Mouse (Mus musculus): ENCODE results near the gene Rsph9. TPM values are rescaled to one million over a fixed set of nuclear protein-coding genes. Genes with fewer than 3 reads are reported as not detected.
A peak's percentile ranks its signal among the peaks of the same experiment; 100 is the strongest.

The Rsph9 gene
- under 1 TPM; 0.57 to 0.97 (median 0.84) TPM for total RNA-seq (2022)

DNA sequence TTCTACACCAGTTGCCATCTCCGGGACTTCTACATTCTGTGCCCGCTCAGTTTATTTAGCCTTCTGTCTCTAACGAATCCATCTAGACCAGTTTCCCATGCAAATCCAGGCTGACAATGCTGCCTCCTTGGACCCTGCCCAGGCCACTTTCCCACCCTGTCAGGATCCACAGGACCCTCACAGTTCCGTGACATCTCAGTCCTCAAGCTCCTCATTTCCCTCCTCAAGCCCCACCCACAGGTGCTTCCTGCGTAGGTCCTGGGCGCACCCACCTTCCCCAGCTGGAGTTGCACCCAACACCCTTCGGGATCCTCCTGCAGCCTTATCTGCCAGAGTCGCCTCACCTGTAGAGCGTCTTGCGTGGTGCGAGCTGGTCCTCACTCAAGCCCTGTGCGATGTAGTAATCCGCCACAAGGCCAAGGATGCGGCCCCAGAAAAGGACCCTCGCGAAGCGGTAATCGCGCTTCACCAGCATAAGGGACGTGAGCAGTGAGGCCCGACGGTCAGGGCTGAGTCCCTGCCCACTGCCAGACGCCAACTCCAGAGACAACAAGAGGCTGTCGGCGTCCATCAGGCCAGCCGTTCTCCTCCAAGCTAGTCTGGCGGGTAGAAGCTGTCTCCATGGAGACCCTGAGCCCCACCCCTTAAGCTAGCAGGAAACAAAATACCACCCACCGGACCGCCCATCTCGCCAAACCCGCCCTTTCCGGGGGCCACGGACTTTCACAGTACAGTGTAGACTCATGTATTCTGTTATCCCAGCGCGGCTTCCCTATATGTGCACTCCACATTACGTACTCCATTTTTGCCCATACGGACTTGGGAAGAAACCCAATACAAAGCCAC, at the start of gene Rsph9:
Gene Rsph9, minus strand, starts transcription at position 639 of the 846 bp plus-strand sequence.
- DNase-seq (ENCODE audit: low spot score): peak; percentile 88

DNA sequence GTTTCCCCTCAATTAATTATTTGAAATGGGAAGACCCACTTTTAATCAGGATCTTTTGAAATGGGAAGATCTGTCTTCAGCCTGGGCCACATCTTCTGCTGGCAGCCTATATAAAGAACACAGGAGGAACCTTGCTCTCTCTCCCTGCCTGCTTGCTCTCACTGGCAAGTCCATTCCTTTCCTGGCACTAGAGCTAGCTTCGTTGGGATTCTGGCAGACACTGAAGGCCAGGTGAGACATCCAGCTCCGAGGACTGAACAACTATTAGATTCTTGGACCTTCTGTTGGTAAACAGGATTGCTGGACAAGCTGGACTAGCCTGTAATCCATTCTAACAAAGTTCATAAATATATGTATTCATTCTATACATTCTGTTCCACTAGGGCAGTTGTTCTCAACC, 44.8 kb upstream of the Rsph9 start:
- no peak for DNase-seq (ENCODE audit: low spot score)

DNA sequence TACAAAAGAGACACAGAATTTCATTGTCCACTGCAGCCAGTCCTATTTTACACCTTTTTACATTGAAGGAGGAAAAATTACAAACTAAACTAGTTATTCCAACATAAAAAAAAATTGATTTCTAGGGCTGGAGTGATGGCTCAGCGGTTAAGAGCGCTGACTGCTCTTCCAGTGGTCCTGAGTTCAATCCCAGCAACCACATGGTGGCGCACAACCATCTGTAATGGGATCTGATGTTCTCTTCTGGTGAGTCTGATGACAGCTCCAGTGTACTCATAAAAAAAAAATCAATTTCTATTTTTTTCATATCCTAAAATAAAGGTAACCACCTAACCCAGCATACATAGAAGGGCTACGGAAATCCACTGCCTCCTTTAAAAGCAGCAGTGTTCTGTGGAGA, 38.3 kb upstream of the Rsph9 start:
- DNase-seq (ENCODE audit: low spot score): no peak

DNA sequence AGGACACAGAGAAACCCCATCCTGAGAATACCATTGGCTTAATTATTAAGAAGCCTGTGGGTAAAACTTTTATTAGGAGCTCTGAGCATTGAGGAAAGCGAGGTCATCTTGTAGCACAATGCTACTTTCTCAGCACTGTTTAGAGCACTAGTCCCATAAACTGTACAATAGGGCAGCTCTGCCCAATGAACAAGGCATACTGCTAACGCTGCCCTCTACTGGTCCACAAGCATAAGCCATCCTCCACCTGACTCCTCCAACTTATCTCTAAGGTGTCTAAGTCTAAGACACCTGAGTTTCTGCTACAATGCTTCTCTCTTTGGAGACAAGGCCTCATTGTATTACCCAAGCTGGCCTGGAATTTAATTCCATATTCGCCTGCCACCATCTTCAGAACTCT, 26.5 kb upstream of the Rsph9 start:
- DNase-seq (ENCODE audit: low spot score): no peak

DNA sequence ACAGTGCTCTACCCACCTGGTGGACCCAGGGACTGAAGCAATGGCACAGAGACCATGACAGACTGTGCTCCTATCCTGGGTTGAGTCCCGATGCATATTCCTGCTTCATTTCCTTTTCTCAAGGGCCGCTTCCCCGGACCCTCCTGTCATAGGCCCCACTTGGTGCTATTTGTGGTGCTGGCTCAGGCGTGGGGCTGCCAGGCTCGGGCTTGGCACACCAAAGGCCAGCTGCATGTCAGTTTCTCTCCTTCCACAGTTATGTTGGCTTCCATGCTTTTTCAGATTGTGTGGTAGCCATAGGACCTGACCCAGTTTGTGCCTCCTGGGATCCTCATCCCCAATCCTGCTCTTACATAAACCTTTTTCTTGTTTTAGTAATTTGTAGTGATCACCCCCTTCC, 24.8 kb upstream of the Rsph9 start:
- no peak for DNase-seq (ENCODE audit: low spot score)

DNA sequence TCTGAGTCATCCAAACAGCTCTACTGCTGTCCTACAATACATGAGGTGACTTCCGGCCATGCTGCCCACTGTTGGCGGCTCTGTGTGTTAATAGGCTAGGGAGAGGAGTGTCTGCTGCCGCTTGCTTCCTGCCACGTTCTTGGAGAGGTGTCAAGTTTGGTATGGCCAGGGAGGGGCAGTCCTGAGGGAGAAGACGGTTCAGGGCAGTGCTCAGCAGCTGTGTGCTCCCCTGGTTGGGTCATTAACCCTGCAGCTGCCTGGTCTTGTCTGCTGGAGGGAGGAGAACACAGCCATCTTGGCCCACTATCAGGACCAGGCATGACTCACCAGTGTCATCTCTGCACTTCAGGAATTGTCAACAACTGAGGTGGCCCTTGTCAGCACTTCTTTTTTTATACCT, 24.3 kb upstream of the Rsph9 start:
- DNase-seq (ENCODE audit: low spot score): no peak

DNA sequence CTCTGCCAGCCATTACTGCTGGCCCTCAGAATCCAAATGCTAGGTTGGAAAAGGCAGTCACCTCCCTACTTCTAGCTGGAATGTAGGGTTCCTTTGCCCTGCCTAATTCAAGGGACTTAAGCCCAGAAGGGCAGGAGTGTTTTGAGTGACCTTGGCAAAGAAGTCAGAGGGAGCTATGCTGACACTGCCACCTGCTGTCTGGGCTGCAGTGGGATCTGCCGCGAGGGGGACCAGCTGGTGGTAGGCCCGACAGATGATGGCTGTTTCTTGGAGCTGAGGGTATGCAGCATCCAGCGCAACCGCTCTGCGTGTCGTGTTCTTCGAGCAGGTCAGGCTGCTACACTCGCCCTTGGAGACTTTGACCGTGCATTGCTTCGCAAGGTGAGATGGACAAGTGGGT, 23.0 kb upstream of the Rsph9 start:
- no peak for DNase-seq (ENCODE audit: low spot score)

DNA sequence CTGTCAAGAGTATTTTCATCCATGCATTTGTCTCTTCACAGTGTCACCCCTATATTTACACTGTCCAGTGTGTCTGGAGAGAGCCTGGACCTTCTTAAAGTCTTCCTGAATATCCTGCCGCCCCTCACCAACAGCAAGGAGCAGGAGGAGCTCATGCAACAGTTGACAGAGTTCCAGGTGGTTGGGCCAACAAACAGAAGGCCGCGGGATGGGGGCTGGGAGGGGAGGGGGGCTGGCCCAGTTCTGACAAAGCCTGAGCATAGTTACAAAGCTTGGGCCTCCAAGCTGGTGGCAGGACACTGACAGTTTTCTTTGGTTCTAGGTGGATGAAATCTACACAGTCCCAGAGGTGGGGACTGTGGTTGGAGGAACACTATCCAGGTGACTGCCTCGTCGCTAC, 22.3 kb upstream of the Rsph9 start:
- no peak for DNase-seq (ENCODE audit: low spot score)

DNA sequence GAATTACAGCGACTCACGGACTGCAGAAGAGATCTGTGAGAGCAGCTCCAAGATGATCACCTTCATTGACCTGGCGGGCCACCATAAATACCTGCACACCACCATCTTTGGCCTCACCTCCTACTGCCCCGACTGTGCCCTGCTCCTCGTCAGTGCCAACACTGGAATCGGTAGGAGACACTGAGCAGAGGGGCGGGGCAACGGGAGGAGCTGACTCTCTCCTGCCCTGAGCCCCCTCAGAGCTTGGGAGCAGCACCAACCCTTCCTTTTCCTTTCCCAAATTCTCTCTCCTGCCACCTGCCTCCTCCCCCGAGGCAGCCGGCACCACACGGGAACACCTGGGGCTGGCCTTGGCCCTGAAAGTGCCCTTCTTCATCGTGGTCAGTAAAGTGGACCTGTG, 21.4 kb upstream of the Rsph9 start:
- no peak for DNase-seq (ENCODE audit: low spot score)

DNA sequence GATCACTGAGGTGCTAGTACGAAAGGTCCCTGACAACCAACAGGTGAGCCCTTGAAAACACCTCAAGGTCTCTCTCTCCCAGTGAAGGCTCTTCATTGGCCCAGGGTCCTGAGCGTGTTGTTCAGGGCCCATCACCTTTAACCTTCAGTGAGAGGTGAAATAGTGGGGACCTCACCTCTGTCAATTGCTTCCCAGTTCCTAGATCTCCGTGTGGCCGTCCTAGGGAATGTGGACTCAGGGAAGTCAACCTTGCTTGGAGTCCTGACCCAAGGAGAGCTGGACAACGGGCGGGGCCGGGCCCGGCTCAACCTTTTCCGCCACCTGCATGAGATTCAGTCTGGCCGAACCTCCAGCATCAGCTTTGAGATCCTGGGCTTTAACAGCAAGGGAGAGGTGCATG, 20.8 kb upstream of the Rsph9 start:
- DNase-seq (ENCODE audit: low spot score): no peak

DNA sequence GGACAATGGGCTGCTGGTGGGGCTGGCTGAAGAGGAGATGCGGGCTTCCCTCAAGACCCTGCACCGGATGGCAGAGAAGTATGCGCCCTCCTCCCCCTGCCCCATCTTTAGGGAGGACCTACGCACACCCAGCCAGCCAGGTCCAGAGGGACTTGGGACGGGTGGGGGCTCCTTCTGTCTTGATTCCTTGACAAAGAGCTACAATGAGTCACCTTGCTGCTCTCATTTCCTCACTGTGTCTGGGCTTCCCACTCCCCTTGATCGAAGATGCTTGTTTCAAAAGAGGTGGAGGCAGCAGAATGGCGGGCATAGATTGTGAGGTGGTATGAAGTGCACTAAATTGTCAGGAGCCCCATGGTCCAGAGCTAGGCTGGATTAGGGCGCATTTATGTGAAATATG, 20.3 kb upstream of the Rsph9 start:
- no peak for DNase-seq (ENCODE audit: low spot score)

DNA sequence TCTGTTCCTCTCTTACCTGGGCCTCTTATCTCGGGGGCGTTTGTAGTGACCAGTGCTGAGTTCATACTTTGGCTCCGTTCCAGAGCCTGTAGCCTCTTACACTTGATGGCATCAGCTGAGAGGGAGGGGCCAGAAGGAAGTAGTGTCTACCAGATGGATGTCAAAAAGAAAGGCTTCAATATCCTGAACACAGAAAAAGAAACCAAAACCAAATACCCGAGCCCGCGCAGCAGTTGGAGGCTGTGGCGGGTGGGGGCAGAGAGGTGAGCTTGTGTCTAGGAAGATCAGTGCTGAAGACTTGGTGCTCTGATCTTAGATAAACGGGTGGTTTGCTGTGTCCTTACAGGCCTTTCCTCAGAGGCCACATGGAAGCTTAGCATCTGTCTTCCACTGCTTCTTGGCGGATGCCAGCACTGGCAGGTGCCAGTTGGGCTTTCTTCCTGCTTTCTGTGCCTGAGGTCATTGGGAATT, 19.0 kb upstream of the Rsph9 start:
- DNase-seq (ENCODE audit: low spot score): peak; percentile 28

DNA sequence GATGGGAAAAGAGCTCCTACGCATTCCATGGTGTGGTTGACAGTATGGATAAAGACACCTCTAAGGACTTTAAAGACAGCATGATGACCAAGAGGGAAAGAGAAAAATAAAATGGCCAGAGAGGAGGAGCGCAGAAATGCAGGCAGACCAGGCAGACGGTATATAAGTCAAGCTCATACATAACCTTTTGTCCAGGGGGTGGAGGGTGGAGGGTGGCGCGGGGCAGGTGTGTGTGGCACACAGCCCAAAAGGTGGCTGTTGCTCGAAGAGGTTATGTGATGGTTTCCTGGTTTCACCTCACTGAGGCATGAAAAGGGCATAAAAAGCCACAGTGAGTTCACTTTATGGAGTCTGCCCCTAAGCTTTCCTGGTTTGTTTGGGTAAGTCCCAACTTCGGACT, 18.5 kb upstream of the Rsph9 start:
- DNase-seq (ENCODE audit: low spot score): no peak

DNA sequence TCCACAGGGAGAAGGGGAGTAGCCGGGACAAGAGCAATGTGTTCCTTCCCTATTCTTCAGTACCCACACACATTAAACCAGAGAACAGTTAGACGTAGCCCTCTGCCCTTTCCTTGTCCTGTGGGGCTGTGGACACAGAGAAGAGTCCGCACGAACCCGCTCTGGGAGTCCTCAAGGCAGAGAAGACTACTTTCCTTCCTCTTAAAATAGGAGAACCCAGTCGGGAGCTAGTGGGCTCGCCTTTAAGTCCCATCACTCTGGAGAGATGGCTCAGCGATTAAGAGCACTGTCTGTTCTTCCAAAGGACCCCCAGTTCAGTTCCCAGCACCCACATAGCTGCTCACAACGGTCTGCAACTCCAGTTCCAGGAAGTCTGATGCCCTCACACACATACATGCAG, 17.7 kb upstream of the Rsph9 start:
- DNase-seq (ENCODE audit: low spot score): no peak

DNA sequence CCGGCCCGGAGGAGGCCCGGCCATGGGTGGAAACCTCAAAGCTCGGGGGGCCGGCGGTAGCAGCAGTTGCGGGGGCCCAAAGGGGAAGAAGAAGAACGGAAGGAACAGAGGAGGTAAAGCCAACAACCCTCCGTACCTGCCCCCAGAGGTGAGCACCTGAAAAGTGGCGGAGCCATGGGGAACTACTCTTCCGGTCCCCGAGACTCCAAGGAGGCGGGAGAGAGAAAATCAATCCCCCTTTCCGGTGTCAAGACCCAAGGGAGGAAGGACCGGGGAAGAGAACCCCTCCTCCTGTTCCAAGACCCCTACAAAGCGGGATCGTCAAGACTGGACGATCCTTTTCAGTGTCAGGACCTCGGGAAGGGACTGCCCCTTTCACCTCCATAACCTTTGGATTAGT, 17.2 kb upstream of the Rsph9 start:
- DNase-seq (ENCODE audit: low spot score): peak; percentile 28

DNA sequence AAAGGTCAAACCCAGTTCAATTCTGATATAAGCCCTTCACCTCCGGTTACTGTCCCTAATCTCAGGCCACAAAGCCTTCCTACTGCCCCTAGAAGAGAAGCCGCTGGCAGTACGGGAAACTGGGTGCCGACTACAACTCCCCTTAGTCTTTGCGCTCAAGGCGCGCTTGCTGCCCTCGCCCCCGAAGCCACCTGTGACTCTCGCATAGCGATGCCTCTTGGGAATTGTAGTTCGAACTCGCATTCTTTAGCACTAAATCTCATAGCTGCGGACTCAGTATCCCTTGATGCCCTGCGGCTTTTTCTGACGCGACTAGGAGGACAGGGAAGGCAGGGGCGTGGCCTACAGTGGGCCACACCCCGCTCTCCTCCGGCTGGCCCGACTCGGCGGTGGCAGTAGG, 16.7 kb upstream of the Rsph9 start, which contains the start of gene Gtpbp2:
Gene Gtpbp2, plus strand, starts transcription at position 347 of the 400 bp plus-strand sequence.
- peak; percentile 99 for DNase-seq (ENCODE audit: low spot score)

DNA sequence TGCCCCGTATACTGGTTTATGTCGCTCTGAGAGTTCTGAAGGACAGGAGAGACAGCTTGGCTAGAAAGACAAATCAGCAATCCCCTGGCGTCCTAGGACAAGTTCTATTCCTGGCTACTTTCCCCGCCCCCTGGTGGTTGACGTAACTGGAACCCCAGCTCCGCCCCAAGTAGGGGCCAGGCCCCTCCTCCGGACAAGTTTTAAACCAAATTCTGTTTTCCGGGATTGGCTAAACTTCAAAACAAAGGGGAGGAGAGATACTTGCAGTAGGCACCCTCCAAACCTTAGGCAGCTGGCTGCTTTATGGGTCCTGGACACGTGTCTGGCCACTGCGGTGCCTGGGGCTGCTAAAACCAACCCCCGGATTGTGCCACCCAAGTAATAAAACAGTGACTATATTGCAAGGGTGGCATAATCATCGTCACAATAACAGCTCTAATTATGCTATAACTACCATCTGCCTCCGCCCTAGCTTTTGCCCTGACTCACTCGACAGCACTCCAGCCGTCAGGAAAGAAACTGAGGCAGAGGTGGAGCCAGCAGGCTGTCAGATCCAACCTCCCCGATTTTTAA, 16.2 kb upstream of the Rsph9 start:
- peak; percentile 97 for DNase-seq (ENCODE audit: low spot score)

DNA sequence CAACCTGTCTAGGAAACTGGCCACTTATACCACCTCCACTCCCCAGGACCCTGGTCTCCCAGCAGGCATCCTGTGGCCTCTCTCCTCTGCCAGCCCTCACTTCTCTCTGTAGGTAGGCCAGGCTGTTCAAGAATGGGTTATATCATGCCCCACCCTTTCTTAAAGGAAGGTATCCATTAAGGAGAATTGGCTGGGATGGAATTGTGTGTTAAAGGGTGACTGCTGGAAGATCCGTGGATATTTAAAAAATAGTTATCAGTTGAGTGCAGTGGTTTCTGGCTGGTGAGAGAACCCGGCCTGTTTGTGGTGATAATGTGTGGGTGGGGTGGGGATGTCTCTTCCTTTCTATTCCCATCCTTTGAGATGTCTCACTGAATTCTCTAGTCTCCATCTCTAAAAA, 15.2 kb upstream of the Rsph9 start:
- DNase-seq (ENCODE audit: low spot score): no peak

DNA sequence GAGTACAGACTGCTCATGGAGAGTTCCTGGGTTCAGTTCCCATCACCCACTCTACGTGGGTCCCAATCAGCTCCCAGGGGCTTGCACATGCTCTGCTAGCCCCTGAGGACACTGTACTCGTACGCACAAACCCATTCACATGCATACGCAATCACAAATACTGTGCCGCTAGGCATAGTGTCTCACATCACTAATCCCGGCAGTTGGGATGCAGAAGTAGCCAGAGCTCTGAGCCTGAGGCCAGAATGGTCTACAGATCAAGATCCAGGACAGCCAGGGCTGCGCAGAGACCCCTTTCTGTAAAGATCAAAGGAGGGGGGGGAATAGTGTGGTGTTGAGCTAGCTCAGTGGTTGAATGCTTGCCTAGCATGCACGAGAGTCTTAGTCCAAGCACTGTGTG, 13.1 kb upstream of the Rsph9 start:
- no peak for DNase-seq (ENCODE audit: low spot score)

DNA sequence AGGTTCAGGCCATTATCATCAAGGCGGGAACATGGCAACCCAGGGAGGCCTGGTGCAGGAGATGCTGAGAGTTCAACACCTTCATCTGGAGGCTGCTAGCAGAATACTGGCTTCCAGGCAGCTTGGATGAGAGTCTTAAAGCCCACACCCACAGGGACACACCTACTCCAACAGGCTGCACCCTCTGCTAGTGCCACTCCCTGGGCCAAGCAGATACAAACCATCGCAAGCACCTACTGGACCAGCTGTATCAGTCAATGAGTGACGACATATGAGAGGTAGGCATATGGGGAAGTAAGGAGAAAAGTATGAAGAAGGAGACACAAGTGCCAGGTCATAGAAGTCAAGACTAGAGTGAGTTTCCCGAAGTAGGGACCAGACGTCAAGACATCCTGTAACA, 12.7 kb upstream of the Rsph9 start:
- no peak for DNase-seq (ENCODE audit: low spot score)

DNA sequence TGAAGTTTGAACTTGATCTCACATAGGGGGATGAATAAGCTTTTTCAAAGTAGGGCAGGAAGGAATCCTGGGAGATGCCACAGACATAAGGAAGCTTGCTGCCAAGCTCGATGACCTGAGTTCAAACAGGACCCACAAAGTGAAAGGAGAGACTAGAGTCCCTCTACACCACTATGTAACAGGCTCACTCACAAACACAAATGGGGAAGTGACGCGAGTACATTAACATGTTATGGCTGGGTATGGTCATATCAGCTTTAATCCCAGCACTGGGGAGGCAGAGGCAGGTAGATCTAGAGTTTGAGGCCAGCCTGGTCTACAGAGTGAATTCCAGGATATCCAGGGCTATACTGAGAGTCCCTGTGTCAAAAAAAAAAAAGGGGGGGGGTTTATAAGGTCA, 10.3 kb upstream of the Rsph9 start:
- DNase-seq (ENCODE audit: low spot score): no peak

DNA sequence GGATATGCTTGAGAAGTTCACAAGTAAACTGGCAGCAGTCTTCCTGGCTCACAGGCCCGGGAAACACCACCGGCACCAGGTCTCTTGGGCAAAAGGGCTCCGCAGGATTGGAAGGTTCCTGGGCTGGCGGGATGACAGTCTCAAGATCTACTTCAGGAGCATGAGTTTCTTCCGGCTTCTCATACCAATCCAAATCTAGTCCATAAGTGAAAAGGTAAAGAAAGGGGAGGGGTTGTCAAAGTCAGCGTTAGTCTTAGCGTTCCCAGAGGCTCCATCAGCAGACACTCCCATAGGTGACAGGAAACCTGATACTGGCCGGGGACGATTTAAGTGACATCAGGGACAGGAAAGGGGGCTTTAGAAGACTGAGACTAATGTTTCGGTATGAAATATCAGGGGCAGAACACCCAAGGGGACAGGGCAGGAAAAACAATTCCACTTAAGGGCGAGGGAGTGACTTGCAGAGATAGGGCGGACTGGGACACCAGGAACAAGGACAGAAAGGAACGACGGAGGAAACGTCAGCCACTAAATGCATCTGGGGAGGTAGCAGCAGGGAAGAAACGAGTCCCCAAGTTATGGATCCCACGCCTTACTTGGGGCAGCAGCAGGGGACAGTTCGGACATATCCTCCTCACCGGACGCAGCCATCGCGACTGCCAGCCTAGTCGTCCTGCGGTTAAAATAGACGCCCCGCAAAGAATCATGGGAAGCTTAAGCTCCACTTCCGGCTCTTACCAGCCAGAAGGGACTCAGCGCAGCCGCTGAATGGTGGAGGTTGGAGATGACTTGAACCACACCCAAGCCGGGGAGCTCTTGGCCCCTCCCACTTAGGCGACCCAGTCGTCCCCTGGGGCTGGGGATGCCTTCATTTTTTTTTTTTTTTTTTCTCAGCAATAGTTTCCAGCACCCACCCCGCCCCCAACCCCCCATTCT, 9.1 kb upstream of the Rsph9 start, which contains the start of gene Mad2l1bp:
Gene Mad2l1bp, minus strand, starts transcription at position 707 of the 936 bp plus-strand sequence.
- DNase-seq (ENCODE audit: low spot score): peak; percentile 95
